Mouse (Mus musculus): Measurements from ENCODE around the gene Slc28a1.

Slc28a1 gene

GRCm38 (mm10) chr7:81214153-81214907 lies 99.7 kb downstream of the Slc28a1 start:
- 14% methylated on average over 40 of the region's 40 CpGs for WGBS

GRCm38 (mm10) chr7:81215950-81216349 lies 101.4 kb downstream of the Slc28a1 start:
- 90% methylated on average over 1 of the region's 1 CpGs for WGBS

- 85% methylated on average over 7 of the region's 7 CpGs for WGBS
These were observed 104.7 kb downstream of the Slc28a1 start for GRCm38 (mm10) chr7:81219321-81219720.
